Mouse (Mus musculus): ENCODE measurements at regions not wholly inside any gene's neighbourhood (a gene's known extent, or its start where the extent isn't known, plus 50 kb on each side); places are given as distances from the start of the nearest gene placed in this dataset.

DNA sequence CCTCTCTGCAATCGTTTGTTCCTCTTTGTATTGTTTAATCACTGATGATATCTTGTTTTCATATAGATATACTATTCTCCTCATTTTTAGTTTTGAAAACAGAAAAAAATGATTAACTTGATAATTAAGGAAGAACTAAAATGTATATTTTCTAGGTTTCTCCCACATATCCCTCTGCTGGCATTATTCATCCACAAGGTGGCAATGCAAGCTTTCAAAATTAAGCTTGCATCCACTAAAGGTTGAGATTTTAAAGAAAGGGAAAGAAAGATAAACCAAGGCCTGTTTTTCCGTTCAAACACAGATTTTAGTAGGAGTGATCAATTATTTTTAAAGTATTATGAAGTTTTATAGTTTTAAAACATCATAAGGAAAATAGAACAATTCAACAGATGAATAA, 135.1 kb upstream of the Cldn34c4 start:
- no peaks in the 10 kb centered on the region for H3K27me3 ChIP-seq (ENCODE audit: insufficient read depth, low read length)
- H3K4me1 ChIP-seq (replicated peaks; ENCODE audit: insufficient read depth, low read length): no peaks in the 10 kb centered on the region
- H3K36me3 ChIP-seq (ENCODE audit: insufficient read depth, low read length): no peaks in the 10 kb centered on the region
- H3K4me2 ChIP-seq (ENCODE audit: low read length): no peak overlapping the region
- no peak overlapping the region for H3K9ac ChIP-seq (ENCODE audit: low read depth, low read length)
- ATAC-seq (replicated peaks; ENCODE audit: low FRiP score, low read depth): no peak
- H3K9me3 ChIP-seq (replicated peaks; ENCODE audit: low read length): no peaks in the 10 kb centered on the region
- no peak overlapping the region for H3K27ac ChIP-seq
- no peak overlapping the region for H3K4me3 ChIP-seq (replicated peaks; ENCODE audit: low read depth, low read length)
- 59% methylated on average over 2 of the region's 2 CpGs for WGBS
- DNase-seq (ENCODE audit: low spot score): no peak
- 0 out of 2 replicates have a peak, but pooled peaks have one; percentile 13 for TF ChIP-seq CTCF (IDR thresholded peaks at IDR 0.05; ENCODE audit: low read depth)

DNA sequence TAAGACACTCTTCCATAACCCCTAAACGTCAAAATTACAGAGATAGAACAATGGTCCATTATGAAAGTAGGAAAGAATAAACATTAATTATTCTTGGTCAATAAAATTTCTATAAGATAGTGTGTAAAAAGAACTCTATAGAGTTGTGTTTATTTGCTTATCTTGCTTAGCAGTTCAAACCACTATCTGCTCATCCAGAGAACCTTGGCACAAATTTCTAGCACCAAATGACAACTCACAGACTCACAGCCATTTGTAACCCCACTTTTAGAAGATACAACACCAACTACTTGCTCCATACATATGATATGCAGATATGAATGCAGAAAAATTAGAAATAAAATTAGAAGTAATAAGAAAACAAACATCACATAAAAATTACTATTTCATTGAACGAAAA, 107.7 kb upstream of the Cldn34c4 start:
- no peak for TF ChIP-seq CTCF (IDR thresholded peaks at IDR 0.05; ENCODE audit: low read depth)
- Histone ChIP-seq H3K4me3 (replicated peaks; ENCODE audit: low read depth, low read length) (no peak overlapping the region), H3K4me2 (ENCODE audit: low read length) (no peak overlapping the region), H3K27me3 (ENCODE audit: insufficient read depth, low read length) (no peaks in the 10 kb centered on the region), H3K36me3 (ENCODE audit: insufficient read depth, low read length) (no peaks in the 10 kb centered on the region), H3K9me3 (replicated peaks; ENCODE audit: low read length) (no peaks in the 10 kb centered on the region), H3K27ac (no peak overlapping the region), H3K4me1 (replicated peaks; ENCODE audit: insufficient read depth, low read length) (no peaks in the 10 kb centered on the region), H3K9ac (ENCODE audit: low read depth, low read length) (no peak overlapping the region)
- DNase-seq (ENCODE audit: low spot score) (no peak), ATAC-seq (replicated peaks; ENCODE audit: low FRiP score, low read depth) (no peak)
- 59% methylated on average over 2 of the region's 2 CpGs for WGBS

Data from kidney, postnatal 0 days (tissue).